Mouse (Mus musculus): Measurements from ENCODE around the gene Clec2d. TPM values are rescaled to one million over a fixed set of nuclear protein-coding genes. Genes with fewer than 3 reads are reported as not detected.

The Clec2d gene
- polyA plus RNA-seq (2015; fragmentation: Nextera tagmentation; extraction: Ambion mirVana): 0.60 and 0.99 TPM in 2 replicates

DNA sequence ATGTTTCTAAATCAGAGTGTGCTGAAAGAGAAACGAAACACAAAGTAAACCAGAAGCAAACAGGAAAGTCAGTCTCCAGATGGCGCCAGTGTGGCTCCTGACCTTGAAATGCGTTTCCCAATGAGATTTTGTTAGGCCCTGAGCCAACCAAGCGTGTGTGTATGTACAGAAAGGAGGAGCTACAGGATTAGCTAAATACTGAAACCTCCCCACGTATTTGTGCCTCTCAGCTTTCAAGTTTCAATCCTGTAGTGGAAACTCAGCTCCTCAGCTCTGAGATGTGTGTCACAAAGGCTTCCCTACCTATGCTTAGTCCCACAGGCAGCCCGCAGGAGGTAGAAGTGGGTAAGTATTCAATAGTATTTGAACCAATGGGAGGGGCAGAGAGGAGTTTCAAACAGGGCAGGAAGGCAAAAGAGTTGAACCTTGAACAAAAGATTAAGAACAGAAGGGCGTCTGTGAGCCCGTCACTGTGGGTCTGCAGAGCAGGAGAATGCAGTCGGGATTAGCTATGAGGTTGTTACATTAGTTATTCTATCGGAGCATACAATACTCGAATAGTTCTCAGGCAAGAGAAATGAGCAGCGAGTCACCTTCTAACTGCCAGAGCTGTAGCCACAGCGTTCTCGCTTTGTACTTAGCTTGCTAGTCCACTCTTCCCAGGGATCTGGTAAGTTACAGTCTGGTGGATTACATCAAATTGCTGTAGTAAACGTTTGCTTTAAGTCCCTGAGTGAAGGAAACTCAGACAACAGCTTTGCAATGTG is at the start of gene Clec2d:
Gene Clec2d, plus strand, starts transcription at position 213 of the 767 bp plus-strand sequence.

Small RNAs within 50 kb of the gene (microRNA-seq; reads per million reads assigned to microRNA genes)
- not detected for gene Gm27514

Other genes with a start within 250 kb of the Clec2d start
- 0.16 and 0.26 TPM in 2 replicates for gene Clec2g, start 246.2 kb upstream of the Clec2d start, polyA plus RNA-seq (2015; fragmentation: Nextera tagmentation; extraction: Ambion mirVana)
- gene Klrb1f, start 134.7 kb upstream of the Clec2d start, polyA plus RNA-seq (2015; fragmentation: Nextera tagmentation; extraction: Ambion mirVana): 0.18 TPM in 1 of 2 replicates, not detected in the other
- not detected in 2 replicates for gene Clec2e, start 79.7 kb upstream of the Clec2d start, polyA plus RNA-seq (2015; fragmentation: Nextera tagmentation; extraction: Ambion mirVana)
- not detected in 2 replicates for gene Cd69, start 94.8 kb downstream of the Clec2d start, polyA plus RNA-seq (2015; fragmentation: Nextera tagmentation; extraction: Ambion mirVana)
- not detected in 2 replicates for gene 4922502D21Rik, start 151.2 kb downstream of the Clec2d start, polyA plus RNA-seq (2015; fragmentation: Nextera tagmentation; extraction: Ambion mirVana)
- 0.25 and 0.73 TPM in 2 replicates for gene Clec12a, start 162.1 kb downstream of the Clec2d start, polyA plus RNA-seq (2015; fragmentation: Nextera tagmentation; extraction: Ambion mirVana)
- not detected in 2 replicates for gene Clec12b, start 205.3 kb downstream of the Clec2d start, polyA plus RNA-seq (2015; fragmentation: Nextera tagmentation; extraction: Ambion mirVana)
- 0.28 and 1.9 TPM in 2 replicates for gene Clec1b, start 216.7 kb downstream of the Clec2d start, polyA plus RNA-seq (2015; fragmentation: Nextera tagmentation; extraction: Ambion mirVana)
- not detected in 2 replicates for gene Clec9a, start 228.2 kb downstream of the Clec2d start, polyA plus RNA-seq (2015; fragmentation: Nextera tagmentation; extraction: Ambion mirVana)